Mouse (Mus musculus): Measurements from ENCODE around the gene Fam222a. TPM values are rescaled to one million over a fixed set of nuclear protein-coding genes. Genes with fewer than 3 reads are reported as not detected.

Fam222a gene
- polyA plus RNA-seq, 1 experiment from 2014 or later, result 2.7 TPM

DNA sequence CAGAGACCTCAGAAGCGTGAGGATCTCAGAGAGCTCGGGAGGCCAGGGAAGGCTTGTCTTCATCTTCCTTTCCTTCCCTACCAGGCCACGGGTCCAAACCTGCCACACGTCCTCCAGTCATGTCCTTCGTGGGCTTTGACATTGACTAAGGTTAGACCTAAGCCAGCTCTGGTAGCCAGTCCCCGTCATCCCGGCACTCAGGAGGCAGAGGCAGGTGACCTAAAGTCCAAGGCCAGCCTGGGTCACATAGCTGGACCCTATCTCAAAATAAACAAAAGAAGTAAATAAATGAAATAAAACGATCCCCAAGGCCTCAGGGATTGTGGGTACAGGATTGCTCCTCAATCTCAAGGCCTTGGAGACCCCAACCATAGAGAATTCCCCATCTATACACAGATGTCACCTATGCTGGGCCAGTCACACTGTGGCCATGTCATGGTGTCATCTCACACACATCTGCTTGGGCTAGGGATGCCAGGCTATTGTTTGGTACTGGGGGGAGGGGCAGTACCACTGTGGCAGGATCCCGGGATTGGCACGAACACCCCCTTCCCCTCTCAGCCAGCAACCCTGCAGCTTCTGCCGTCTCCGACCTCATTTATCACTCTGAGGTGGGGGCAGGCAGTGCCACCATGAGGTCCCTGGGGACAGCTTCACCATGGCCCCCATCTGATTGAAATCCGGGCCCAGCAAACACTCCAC, 15.2 kb upstream of the Fam222a start:
- no peaks in the 10 kb centered on the region for H3K36me3 ChIP-seq (replicated peaks; ENCODE audit: control insufficient read depth, insufficient read depth, low read depth, low read length)
- H3K27me3 ChIP-seq (ENCODE audit: control insufficient read depth, insufficient read depth, low read length), result no peaks in the 10 kb centered on the region; the same call in 1 of the 2 replicates
- peaks cover 2% of the 10 kb centered on the region; the same call in 1 of the 2 replicates for H3K4me1 ChIP-seq (ENCODE audit: control insufficient read depth, insufficient read depth, low read length)
- WGBS, result 72% methylated on average over 13 of the region's 13 CpGs
- no peak for ATAC-seq (replicated peaks; ENCODE audit: insufficient number of reproducible peaks, low FRiP score, low TSS enrichment, low read depth)
- no peak for DNase-seq (ENCODE audit: low spot score)
- no peak overlapping the region for H3K4me2 ChIP-seq (ENCODE audit: low read depth, low read length)
- no peak overlapping the region for H3K27ac ChIP-seq (replicated peaks; ENCODE audit: low read depth, low read length)
- peaks cover 3% of the 10 kb centered on the region; the same call in 1 of the 2 replicates for H3K9me3 ChIP-seq (replicated peaks; ENCODE audit: control insufficient read depth, low read length)
- H3K9ac ChIP-seq (replicated peaks; ENCODE audit: low read length), result no peak overlapping the region
- H3K4me3 ChIP-seq (ENCODE audit: low read depth, low read length), result no peak overlapping the region

DNA sequence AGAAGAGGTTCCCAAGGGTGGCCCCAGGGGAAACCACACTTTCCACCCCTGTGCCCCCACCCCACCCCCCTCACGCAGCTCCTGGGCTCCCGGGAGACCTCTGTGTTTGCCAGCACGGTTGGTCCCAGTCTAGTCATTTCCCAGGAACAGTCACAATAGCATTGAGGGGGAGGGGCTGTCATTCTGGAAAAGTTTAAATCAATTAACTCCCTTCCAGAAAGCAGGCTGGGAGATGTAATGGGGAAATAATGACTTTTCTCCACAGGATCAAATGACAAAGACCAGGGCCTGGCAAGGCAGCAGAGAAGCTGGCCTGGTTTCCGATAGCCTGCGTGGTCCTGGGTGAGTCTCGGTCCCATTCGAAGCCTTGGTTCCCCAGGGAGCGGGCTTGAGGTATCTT, 14.1 kb upstream of the Fam222a start:
- no peaks in the 10 kb centered on the region; the same call in 1 of the 2 replicates for H3K27me3 ChIP-seq (ENCODE audit: control insufficient read depth, insufficient read depth, low read length)
- H3K27ac ChIP-seq (replicated peaks; ENCODE audit: low read depth, low read length), result no peak overlapping the region
- no peak overlapping the region for H3K4me3 ChIP-seq (ENCODE audit: low read depth, low read length)
- H3K36me3 ChIP-seq (replicated peaks; ENCODE audit: control insufficient read depth, insufficient read depth, low read depth, low read length), result no peaks in the 10 kb centered on the region
- peaks cover 5% of the 10 kb centered on the region for H3K4me1 ChIP-seq (ENCODE audit: control insufficient read depth, insufficient read depth, low read length)
- peak; percentile 53 for DNase-seq (ENCODE audit: low spot score)
- ATAC-seq (replicated peaks; ENCODE audit: insufficient number of reproducible peaks, low FRiP score, low TSS enrichment, low read depth), result no peak
- WGBS, result 46% methylated on average over 8 of the region's 8 CpGs
- peaks cover 3% of the 10 kb centered on the region; the same call in 1 of the 2 replicates for H3K9me3 ChIP-seq (replicated peaks; ENCODE audit: control insufficient read depth, low read length)
- no peak overlapping the region for H3K9ac ChIP-seq (replicated peaks; ENCODE audit: low read length)
- H3K4me2 ChIP-seq (ENCODE audit: low read depth, low read length), result no peak overlapping the region

DNA sequence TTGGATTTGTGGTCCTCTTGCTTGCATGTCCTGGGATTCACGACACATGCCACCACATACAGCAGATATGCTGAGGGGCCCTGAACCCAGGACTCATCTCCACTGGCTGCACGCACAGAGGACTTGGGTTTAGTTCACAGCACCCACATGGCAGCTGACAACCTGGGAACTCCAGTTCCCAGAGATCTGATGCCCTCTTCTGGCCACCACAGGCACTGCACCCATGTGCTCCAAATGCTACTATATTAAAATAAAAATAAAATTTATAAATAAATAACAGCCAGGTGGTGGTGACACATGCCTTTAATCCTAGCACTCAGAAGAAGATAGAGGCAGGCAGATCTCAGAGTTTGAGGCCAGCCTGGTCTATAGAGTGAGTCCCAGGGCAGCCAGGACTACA, 12.4 kb upstream of the Fam222a start:
- WGBS, result 94% methylated on average over 2 of the region's 2 CpGs
- Histone ChIP-seq H3K27ac (replicated peaks; ENCODE audit: low read depth, low read length) (no peak overlapping the region), H3K4me3 (ENCODE audit: low read depth, low read length) (no peak overlapping the region), H3K4me1 (ENCODE audit: control insufficient read depth, insufficient read depth, low read length) (peaks cover 5% of the 10 kb centered on the region), H3K9me3 (replicated peaks; ENCODE audit: control insufficient read depth, low read length) (peaks cover 3% of the 10 kb centered on the region; the same call in 1 of the 2 replicates), H3K27me3 (ENCODE audit: control insufficient read depth, insufficient read depth, low read length) (no peaks in the 10 kb centered on the region; the same call in 1 of the 2 replicates), H3K9ac (replicated peaks; ENCODE audit: low read length) (no peak overlapping the region), H3K4me2 (ENCODE audit: low read depth, low read length) (no peak overlapping the region), H3K36me3 (replicated peaks; ENCODE audit: control insufficient read depth, insufficient read depth, low read depth, low read length) (no peaks in the 10 kb centered on the region)
- DNase-seq (ENCODE audit: low spot score), result no peak
- no peak for ATAC-seq (replicated peaks; ENCODE audit: insufficient number of reproducible peaks, low FRiP score, low TSS enrichment, low read depth)

DNA sequence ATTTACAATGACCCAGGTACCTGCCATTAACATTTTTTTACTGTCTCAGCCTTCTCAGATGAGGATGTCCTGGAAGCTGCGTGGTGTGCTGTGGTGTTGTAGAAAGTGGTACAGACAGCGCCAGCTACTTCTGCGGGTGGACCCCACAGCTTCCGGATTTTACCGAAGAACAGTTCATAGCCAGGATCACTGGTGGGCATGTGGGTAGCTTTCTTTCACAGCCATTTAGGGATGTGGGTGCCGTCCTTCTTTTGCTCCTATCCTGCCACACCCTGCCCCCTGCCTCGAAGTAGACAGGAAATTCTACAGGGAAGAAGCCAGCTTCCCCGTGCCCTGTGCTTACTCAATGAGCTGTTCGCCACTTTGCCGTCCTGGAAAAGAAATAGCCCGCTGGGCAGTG, 11.7 kb upstream of the Fam222a start:
- H3K4me1 ChIP-seq (ENCODE audit: control insufficient read depth, insufficient read depth, low read length), result peaks cover 5% of the 10 kb centered on the region
- 78% methylated on average over 11 of the region's 11 CpGs for WGBS
- ATAC-seq (replicated peaks; ENCODE audit: insufficient number of reproducible peaks, low FRiP score, low TSS enrichment, low read depth), result no peak

DNA sequence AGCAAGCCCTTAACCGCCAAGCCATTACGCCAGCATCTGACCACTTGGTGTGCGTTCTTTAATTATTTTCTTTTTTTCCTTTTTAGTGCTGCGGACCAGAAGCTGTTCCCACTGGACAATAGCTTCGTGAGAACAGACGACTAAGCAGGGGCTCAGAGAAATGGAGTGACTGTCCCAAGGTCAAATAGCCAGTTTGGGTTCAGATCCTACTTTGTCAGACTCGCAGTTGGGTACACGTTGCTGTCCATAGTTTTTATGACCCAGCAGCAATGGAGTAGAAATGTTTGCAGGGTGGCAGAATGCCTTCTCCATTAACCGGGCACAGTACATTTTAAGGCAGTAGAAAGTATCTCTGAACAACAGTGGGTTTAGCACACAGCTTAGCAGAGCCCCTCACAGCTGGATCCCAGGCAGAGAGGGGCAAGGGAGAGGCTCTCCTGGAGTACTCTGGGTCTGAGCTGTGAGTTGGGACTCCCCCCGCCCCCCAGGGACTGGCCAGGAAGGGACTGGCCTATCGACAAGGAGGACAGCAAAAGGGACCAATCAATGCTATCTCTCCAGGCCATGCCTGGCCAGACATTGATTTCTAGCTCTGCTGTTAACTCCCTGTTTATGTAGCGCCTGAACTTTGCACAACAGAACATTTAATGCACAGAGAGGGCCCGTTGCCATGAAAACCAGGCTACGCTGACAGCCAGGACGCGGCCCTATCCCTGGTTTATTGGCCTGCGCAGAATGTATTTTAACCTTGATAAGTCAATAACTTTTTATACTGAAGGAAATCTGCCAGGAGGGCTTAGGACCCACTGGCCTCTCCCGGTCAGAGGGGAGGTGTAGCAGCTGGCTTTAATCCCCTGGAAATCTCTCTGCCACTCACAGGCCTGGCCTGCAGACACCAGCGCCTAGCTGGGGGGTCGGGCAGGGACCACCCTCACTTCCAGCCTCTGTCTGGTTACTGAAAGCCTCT, 9.8 kb upstream of the Fam222a start:
- Histone ChIP-seq H3K27me3 (ENCODE audit: control insufficient read depth, insufficient read depth, low read length) (no peaks in the 10 kb centered on the region), H3K9ac (replicated peaks; ENCODE audit: low read length) (no peak overlapping the region), H3K4me3 (ENCODE audit: low read depth, low read length) (no peak overlapping the region), H3K4me1 (ENCODE audit: control insufficient read depth, insufficient read depth, low read length) (peaks cover 4% of the 10 kb centered on the region), H3K9me3 (replicated peaks; ENCODE audit: control insufficient read depth, low read length) (peaks cover 3% of the 10 kb centered on the region; the same call in 1 of the 2 replicates), H3K36me3 (replicated peaks; ENCODE audit: control insufficient read depth, insufficient read depth, low read depth, low read length) (no peaks in the 10 kb centered on the region), H3K4me2 (ENCODE audit: low read depth, low read length) (no peak overlapping the region), H3K27ac (replicated peaks; ENCODE audit: low read depth, low read length) (0 out of 2 replicates have a peak overlapping the region, but pooled peaks have one; percentile 11)
- DNase-seq (ENCODE audit: low spot score) (peak; percentile 67), ATAC-seq (replicated peaks; ENCODE audit: insufficient number of reproducible peaks, low FRiP score, low TSS enrichment, low read depth) (no peak)
- WGBS, result 48% methylated on average over 20 of the region's 20 CpGs

More for the DNA sequence above, 11.7 kb upstream of the Fam222a start:
- Histone ChIP-seq H3K9me3 (replicated peaks; ENCODE audit: control insufficient read depth, low read length) (peaks cover 3% of the 10 kb centered on the region; the same call in 1 of the 2 replicates), H3K27me3 (ENCODE audit: control insufficient read depth, insufficient read depth, low read length) (no peaks in the 10 kb centered on the region; the same call in 1 of the 2 replicates), H3K4me3 (ENCODE audit: low read depth, low read length) (no peak overlapping the region), H3K27ac (replicated peaks; ENCODE audit: low read depth, low read length) (no peak overlapping the region), H3K36me3 (replicated peaks; ENCODE audit: control insufficient read depth, insufficient read depth, low read depth, low read length) (no peaks in the 10 kb centered on the region), H3K4me2 (ENCODE audit: low read depth, low read length) (no peak overlapping the region), H3K9ac (replicated peaks; ENCODE audit: low read length) (no peak overlapping the region)
- no peak for DNase-seq (ENCODE audit: low spot score)

DNA sequence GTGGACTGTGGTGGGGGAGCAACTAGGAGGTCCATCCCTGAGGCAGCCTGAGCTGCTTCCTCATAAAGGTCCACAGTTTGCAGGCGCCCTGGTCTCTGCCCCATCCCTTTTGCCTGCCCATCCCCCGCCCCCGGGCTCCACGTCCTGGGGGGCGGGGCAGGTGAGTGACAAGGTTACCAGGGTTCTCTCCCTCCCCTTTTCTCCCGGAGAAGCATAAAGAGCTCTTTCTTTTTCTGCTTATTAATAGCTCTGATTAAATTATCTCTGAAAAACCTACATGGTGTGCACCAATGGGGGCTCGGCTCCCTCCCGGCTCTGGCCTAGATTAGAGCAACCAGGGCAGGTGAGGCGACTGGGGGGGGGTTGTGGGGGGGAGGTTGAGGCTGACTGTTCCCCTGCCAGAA, 7.3 kb upstream of the Fam222a start:
- Histone ChIP-seq H3K9ac (replicated peaks; ENCODE audit: low read length) (no peak overlapping the region), H3K9me3 (replicated peaks; ENCODE audit: control insufficient read depth, low read length) (no peaks in the 10 kb centered on the region), H3K4me1 (ENCODE audit: control insufficient read depth, insufficient read depth, low read length) (peaks cover 6% of the 10 kb centered on the region), H3K27ac (replicated peaks; ENCODE audit: low read depth, low read length) (no peak overlapping the region), H3K27me3 (ENCODE audit: control insufficient read depth, insufficient read depth, low read length) (no peaks in the 10 kb centered on the region), H3K36me3 (replicated peaks; ENCODE audit: control insufficient read depth, insufficient read depth, low read depth, low read length) (no peaks in the 10 kb centered on the region), H3K4me3 (ENCODE audit: low read depth, low read length) (no peak overlapping the region), H3K4me2 (ENCODE audit: low read depth, low read length) (no peak overlapping the region)
- peak; percentile 58 for DNase-seq (ENCODE audit: low spot score)
- WGBS, result 22% methylated on average over 9 of the region's 9 CpGs
- peak; percentile 36; the same call in 1 of the 2 replicates for ATAC-seq (replicated peaks; ENCODE audit: insufficient number of reproducible peaks, low FRiP score, low TSS enrichment, low read depth)

DNA sequence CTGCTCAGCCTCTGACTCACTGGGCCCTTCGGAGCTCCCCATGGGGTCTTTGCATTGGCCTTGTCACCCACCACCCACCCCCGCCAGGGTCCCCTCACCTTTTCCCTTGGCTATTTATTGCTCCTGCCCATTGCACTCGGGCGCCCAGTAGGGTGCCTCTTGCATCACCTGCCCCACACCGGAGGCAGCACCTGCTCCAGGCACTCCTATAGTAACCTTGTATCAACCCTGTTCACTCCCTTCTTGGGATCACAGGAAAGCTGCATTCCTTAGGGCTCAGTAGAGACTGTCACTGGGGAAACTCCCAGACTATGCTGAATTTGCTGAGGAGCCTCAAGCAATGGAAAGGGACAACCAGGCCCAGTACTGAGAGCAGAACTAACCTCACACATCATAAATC, 6.9 kb upstream of the Fam222a start:
- Histone ChIP-seq H3K27me3 (ENCODE audit: control insufficient read depth, insufficient read depth, low read length) (no peaks in the 10 kb centered on the region), H3K27ac (replicated peaks; ENCODE audit: low read depth, low read length) (no peak overlapping the region; the same call in 1 of the 2 replicates), H3K4me3 (ENCODE audit: low read depth, low read length) (no peak overlapping the region), H3K4me2 (ENCODE audit: low read depth, low read length) (no peak overlapping the region), H3K9me3 (replicated peaks; ENCODE audit: control insufficient read depth, low read length) (no peaks in the 10 kb centered on the region), H3K4me1 (ENCODE audit: control insufficient read depth, insufficient read depth, low read length) (peaks cover 6% of the 10 kb centered on the region), H3K9ac (replicated peaks; ENCODE audit: low read length) (no peak overlapping the region), H3K36me3 (replicated peaks; ENCODE audit: control insufficient read depth, insufficient read depth, low read depth, low read length) (no peaks in the 10 kb centered on the region)
- ATAC-seq (replicated peaks; ENCODE audit: insufficient number of reproducible peaks, low FRiP score, low TSS enrichment, low read depth) (0 out of 2 replicates have a peak, but pooled peaks have one; percentile 21), DNase-seq (ENCODE audit: low spot score) (no peak)
- 62% methylated on average over 5 of the region's 5 CpGs for WGBS
